Mouse (Mus musculus) limb, embryonic 11.5 days (tissue): ENCODE measurements around the gene Tbx6. TPM values are rescaled to one million over a fixed set of nuclear protein-coding genes. Genes with fewer than 3 reads are reported as not detected.
A peak's percentile ranks its signal among the peaks of the same experiment; 100 is the strongest.

Source experiments
- ATAC-seq: fragments of 200-750 bp; cut with Nextera tagmentation; 2 replicates; pipeline ENCODE4 v1.8.0; 2017; ENCODE audit warnings: low read depth; ENCODE audit not compliant: insufficient number of reproducible peaks, low FRiP score, low TSS enrichment
- DNase-seq: peaks from one replicate; pipeline ENCODE4 v3.0.0-alpha.2; 2015; ENCODE audit warnings: low spot score
- H3K27ac ChIP-seq: fragments of 300-500 bp; sonication (generic); replicated peaks from 2 replicates; pipeline ENCODE4 v1.5.1; 2014; ENCODE audit warnings: low read depth, mild to moderate bottlenecking, low read length
- H3K27me3 ChIP-seq: fragments of 300-500 bp; sonication (generic); 2 replicates; pipeline ENCODE4 v1.6.1; 2014; ENCODE audit warnings: mild to moderate bottlenecking, low read length, mixed read lengths; ENCODE audit not compliant: control insufficient read depth, insufficient read depth
- H3K36me3 ChIP-seq: fragments of 300-500 bp; sonication (generic); 2 replicates; pipeline ENCODE4 v1.6.1; 2014; ENCODE audit warnings: mild to moderate bottlenecking, low read length, moderate library complexity, mixed read lengths; ENCODE audit not compliant: control insufficient read depth, insufficient read depth
- H3K4me1 ChIP-seq: fragments of 300-500 bp; sonication (generic); 2 replicates; pipeline ENCODE4 v1.6.1; 2014; ENCODE audit warnings: low read length, mixed read lengths; ENCODE audit not compliant: control insufficient read depth, insufficient read depth
- H3K4me2 ChIP-seq: fragments of 300-500 bp; sonication (generic); 2 replicates; pipeline ENCODE4 v1.6.1; 2014; ENCODE audit warnings: low read depth, mild to moderate bottlenecking, moderate library complexity; ENCODE audit not compliant: severe bottlenecking
- H3K4me3 ChIP-seq: fragments of 300-500 bp; sonication (generic); 2 replicates; pipeline ENCODE4 v1.5.1; 2014; ENCODE audit warnings: low read depth, low read length
- H3K9ac ChIP-seq: fragments of 300-500 bp; sonication (generic); 2 replicates; pipeline ENCODE4 v1.6.1; 2014; ENCODE audit warnings: mild to moderate bottlenecking, low read length
- H3K9me3 ChIP-seq: fragments of 300-500 bp; sonication (generic); 2 replicates; pipeline ENCODE4 v1.6.1; 2016; ENCODE audit warnings: low read length; ENCODE audit not compliant: control insufficient read depth
- WGBS: fragments of 180-500 bp; shearing (Covaris S2); extraction: QIAGEN DNeasy Blood & Tissue Kit; methylation state at CpG from one replicate; pipeline ENCODE4 v1.1.7; 2014; 5-methylcytosine and 5-hydroxymethylcytosine counted together
- polyA plus RNA-seq: library from polyadenylated mRNA; unstranded; fragments of >200 nt; fragmentation: Nextera tagmentation; extraction: Ambion mirVana; gene quantifications from 2 replicates; pipeline ENCODE4 v1.2.1, GENCODE M21; 2014

Gene Tbx6
- polyA plus RNA-seq, 1 experiment from 2014 or later = 0.67 TPM

DNA sequence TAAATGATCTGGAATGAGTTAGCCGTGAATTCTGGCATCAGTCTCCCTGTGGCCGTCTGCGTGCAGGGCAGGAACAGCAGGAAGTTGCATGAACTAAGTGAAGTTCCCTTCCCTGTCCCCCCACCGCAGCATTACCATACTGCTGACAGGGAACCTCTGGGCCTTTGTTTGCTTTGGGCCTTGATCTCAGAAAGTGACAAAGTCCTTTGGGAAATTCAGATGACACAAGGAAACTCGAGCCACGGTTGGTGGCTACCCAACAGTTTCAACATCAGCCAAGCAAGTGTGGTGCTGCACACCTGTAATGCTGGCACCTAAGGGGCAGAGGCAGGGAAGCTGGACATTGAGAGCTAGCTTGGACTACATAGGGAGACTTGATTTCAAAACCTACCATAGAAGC is 34.5 kb upstream of the Tbx6 start:
- no peaks in the 10 kb centered on the region for H3K27me3 ChIP-seq
- no peaks in the 10 kb centered on the region for H3K9me3 ChIP-seq
- no peaks in the 10 kb centered on the region for H3K36me3 ChIP-seq
- no peak overlapping the region for H3K4me3 ChIP-seq
- H3K27ac ChIP-seq = no peak overlapping the region
- DNase-seq = no peak
- no peak overlapping the region for H3K9ac ChIP-seq
- H3K4me1 ChIP-seq = no peaks in the 10 kb centered on the region
- no peak for ATAC-seq
- no peak overlapping the region for H3K4me2 ChIP-seq
- WGBS = 23% methylated on average over 6 of the region's 6 CpGs

DNA sequence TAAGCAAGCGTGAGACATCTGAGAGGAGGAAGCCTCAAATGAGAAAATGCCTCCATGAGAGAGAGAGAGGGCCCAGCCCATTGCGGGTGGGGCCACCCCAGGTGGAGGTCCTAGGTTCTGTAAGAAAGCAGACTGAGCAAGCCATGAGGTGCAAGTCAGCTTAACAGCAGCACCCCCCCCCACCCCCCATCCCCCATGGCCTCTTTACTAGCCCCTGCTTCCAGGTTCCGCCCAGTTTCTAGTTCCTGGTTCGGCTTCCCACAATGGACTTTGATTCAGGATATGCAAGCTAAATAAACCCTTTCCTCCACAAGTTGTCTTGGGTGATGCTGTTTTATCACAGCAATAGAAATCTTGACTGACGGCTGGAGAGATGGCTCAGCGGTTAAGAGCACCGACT is 32.5 kb upstream of the Tbx6 start:
- H3K4me2 ChIP-seq = no peak overlapping the region
- no peak overlapping the region for H3K4me3 ChIP-seq
- H3K4me1 ChIP-seq = no peaks in the 10 kb centered on the region
- WGBS = 68% methylated on average over 7 of the region's 7 CpGs
- H3K9me3 ChIP-seq = no peaks in the 10 kb centered on the region
- ATAC-seq (no peak), DNase-seq (no peak)
- no peak overlapping the region for H3K27ac ChIP-seq
- 0 out of 2 replicates have a peak overlapping the region, but pooled peaks have one; percentile 30 for H3K9ac ChIP-seq
- no peaks in the 10 kb centered on the region for H3K36me3 ChIP-seq
- H3K27me3 ChIP-seq = no peaks in the 10 kb centered on the region

DNA sequence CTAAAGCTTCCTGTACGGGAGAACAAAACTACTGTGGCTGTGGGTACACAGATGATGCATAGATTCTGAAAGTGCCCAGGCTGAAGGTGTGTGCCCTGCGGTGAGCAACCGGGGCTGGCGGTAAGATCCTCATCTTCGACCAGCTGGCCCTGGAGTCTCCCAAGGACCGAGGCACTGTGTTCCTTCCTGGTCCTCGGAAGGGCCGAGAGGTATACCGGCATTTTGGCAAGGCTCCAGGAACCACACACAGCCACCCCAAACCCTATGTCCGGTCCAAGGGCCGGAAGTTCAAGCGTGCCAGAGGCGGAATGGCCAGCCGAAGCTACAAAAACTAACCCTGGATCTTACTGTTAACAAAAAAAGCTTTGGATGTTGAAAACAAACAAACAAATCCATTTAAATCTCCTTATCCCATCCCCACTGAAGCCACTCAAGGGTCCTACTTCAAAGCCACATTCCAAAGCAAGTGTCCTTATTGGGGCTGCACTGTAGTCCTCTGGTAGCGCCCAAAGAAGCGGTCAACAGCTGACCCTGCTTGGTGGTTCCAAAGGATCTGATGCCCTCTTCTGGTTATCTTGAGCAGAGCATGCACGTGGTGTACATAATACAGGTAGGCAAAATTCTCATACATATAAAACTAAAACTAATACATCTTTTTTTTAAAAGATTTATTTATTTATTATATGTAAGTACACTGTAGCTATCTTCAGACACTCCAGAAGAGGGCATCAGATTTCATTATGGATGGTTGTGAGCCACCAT is 31.5 kb upstream of the Tbx6 start:
- H3K27me3 ChIP-seq = no peaks in the 10 kb centered on the region
- no peak overlapping the region for H3K4me3 ChIP-seq
- WGBS = 96% methylated on average over 17 of the region's 17 CpGs
- DNase-seq = no peak
- no peaks in the 10 kb centered on the region for H3K9me3 ChIP-seq
- ATAC-seq = no peak
- no peaks in the 10 kb centered on the region for H3K4me1 ChIP-seq
- H3K27ac ChIP-seq = no peak overlapping the region
- H3K36me3 ChIP-seq = no peaks in the 10 kb centered on the region
- H3K4me2 ChIP-seq = no peak overlapping the region
- H3K9ac ChIP-seq = no peak overlapping the region

DNA sequence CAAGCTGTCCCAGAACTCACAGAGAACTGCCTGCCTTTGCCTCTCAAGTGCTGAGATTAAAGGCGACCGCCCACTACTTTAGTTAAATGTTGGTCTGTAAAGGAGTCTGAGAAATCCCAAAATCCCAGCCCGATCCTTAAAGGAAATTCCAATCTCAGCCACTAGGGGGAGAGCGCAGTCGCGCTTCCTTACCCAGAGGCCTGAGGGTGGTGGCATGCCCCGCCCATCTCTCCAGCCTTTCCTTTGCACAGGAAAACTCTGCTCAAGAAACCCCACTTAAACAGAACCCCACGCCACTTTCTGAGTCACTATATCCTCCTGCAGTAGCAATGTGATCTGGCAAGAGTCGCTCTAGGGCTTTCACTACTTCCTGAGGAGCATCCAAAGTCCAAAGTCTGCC is 26.4 kb upstream of the Tbx6 start:
- H3K4me3 ChIP-seq = no peak overlapping the region
- 0% methylated on average over 9 of the region's 9 CpGs for WGBS
- no peaks in the 10 kb centered on the region for H3K27me3 ChIP-seq
- H3K4me1 ChIP-seq = no peaks in the 10 kb centered on the region
- H3K9me3 ChIP-seq = no peaks in the 10 kb centered on the region
- H3K4me2 ChIP-seq = no peak overlapping the region; the same call in 1 of the 2 replicates
- H3K36me3 ChIP-seq = no peaks in the 10 kb centered on the region
- H3K9ac ChIP-seq = no peak overlapping the region
- DNase-seq (peak; percentile 90), ATAC-seq (peak; percentile 58; the same call in 1 of the 2 replicates)
- H3K27ac ChIP-seq = no peak overlapping the region

DNA sequence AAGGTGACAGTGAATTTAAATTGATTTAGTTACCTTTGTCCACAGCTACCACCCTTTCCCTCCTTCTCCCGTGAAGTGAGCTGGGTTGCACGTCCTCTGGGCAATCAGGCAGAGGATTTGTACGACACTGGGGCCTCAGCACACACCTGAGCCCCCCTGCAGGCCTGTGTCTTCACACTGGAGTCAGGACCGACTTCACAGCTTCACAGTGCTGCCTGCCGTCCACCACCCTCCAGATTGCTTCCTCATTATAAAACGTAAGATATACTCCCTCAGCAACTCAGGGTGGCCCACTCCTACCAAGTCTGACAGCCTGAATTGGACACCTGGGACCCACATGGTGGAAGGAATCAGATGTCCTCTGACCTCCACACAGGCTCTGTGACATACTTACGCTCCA is 22.7 kb upstream of the Tbx6 start:
- no peak overlapping the region for H3K27ac ChIP-seq
- ATAC-seq = no peak
- H3K27me3 ChIP-seq = no peaks in the 10 kb centered on the region
- WGBS = 63% methylated on average over 7 of the region's 7 CpGs
- no peaks in the 10 kb centered on the region for H3K36me3 ChIP-seq
- H3K4me1 ChIP-seq = no peaks in the 10 kb centered on the region
- no peak overlapping the region for H3K4me3 ChIP-seq
- H3K9me3 ChIP-seq = no peaks in the 10 kb centered on the region
- no peak for DNase-seq
- H3K4me2 ChIP-seq = no peak overlapping the region
- H3K9ac ChIP-seq = no peak overlapping the region

DNA sequence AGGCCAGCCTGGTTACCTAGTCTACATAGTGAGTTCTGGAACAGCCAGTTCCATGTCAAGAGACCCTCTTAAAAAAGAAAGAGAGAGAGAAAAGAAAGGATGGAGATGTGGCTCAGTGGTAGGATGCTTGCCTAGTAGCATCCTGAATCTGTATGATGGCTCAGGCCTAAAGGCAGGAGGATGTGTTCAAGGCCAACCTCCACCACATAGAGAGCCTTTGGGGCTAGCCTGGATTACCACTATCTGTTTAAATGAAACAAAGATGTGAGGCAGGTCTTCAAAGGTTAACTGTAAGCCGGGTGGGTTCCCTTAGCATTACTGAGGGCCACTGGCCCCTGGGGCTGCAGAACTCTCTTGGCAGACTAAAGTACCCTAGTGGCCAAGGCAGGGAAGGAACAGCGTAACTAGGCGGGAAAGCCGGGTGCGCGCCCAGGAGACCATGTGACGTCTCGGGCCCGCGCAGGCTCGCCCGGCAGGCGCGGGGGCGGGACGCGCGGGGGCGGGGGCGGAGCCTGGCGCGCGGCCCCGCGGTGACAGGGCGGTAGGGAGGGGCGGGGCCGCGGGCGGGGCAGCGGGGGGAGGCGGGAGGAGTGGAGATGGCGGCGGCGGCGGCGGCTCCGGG is 22.1 kb upstream of the Tbx6 start, which contains the start of gene Mapk3:
TSS of gene Mapk3 (plus strand) at position 552 of the 622 bp plus-strand sequence.
- Histone ChIP-seq H3K4me3 (peak within 1 kb of the TSS; percentile 58), H3K4me1 (no peaks in the 10 kb centered on the region), H3K27ac (peak within 1 kb of the TSS; percentile 56; the same call in 1 of the 2 replicates), H3K9ac (peak within 1 kb of the TSS; percentile 78), H3K27me3 (no peaks in the 10 kb centered on the region), H3K9me3 (no peaks in the 10 kb centered on the region), H3K36me3 (no peaks in the 10 kb centered on the region; the same call in 1 of the 2 replicates), H3K4me2 (peak within 1 kb of the TSS; percentile 64)
- peak; percentile 94 for DNase-seq
- peak; percentile 55; the same call in 1 of the 2 replicates for ATAC-seq
- WGBS = 3% methylated on average over 16 of the region's 38 CpGs

DNA sequence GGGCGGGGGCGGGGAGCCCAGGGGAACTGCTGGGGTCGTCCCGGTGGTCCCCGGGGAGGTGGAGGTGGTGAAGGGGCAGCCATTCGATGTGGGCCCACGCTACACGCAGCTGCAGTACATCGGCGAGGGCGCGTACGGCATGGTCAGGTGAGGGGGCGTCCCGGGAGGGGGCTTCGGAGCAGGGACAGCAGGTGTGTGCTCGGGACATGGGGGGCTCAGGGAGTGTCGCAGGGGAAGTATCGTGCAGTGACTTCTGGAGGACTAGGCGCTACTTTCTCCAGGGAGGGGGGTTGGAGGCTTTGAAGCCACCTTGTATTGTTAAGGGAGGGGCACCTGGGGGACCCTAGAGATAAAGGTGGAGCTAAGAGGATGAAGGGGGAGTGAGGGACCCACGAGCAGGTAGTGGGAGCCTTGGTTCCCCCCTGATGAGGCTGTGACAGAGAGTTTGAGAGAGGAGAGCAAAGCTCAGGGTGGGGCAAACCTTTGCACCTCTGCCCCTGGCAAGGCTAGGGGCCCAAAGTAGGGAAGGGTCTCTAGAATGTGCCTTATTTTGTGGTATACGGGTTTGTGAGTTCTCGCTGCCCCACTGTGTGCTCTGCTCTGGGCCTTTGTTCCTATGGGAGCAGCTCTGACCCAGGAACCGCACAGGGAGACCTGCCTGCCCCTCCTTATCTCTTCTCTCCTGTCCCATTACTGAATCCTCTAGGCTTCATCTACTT is 21.5 kb upstream of the Tbx6 start:
- H3K27me3 ChIP-seq = no peaks in the 10 kb centered on the region
- peak overlapping the region; percentile 58 for H3K4me3 ChIP-seq
- WGBS = 1% methylated on average over 23 of the region's 24 CpGs
- ATAC-seq (peak; percentile 51), DNase-seq (no peak)
- peaks cover 4% of the 10 kb centered on the region; the same call in 1 of the 2 replicates for H3K36me3 ChIP-seq
- H3K9ac ChIP-seq = peak overlapping the region; percentile 78
- H3K4me2 ChIP-seq = peak overlapping the region; percentile 64
- no peaks in the 10 kb centered on the region for H3K4me1 ChIP-seq
- no peaks in the 10 kb centered on the region for H3K9me3 ChIP-seq
- peak overlapping the region; percentile 56; the same call in 1 of the 2 replicates for H3K27ac ChIP-seq

DNA sequence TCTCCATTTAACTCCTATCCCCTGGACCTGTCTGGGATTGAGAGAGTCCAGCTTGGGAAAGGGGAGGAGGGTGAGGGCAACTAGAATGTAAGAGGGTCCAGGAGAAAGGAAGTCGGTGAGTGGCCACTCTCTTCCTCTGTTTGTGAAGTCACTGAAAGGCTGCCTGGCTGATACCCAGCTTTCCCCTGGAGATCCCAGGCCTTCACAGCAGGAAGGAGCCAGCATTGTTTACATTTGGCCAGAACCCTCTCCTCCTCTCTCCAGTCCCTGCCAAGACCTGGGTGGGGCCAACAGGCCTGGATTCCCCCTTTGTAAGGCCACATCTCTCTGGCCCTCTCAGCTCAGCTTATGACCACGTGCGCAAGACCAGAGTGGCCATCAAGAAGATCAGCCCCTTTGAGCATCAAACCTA is 20.9 kb upstream of the Tbx6 start:
- Histone ChIP-seq H3K27me3 (no peaks in the 10 kb centered on the region), H3K4me2 (peak overlapping the region; percentile 64), H3K27ac (peak overlapping the region; percentile 56; the same call in 1 of the 2 replicates), H3K36me3 (peaks cover 6% of the 10 kb centered on the region; the same call in 1 of the 2 replicates), H3K4me3 (peak overlapping the region; percentile 58), H3K4me1 (no peaks in the 10 kb centered on the region), H3K9ac (peak overlapping the region; percentile 78), H3K9me3 (no peaks in the 10 kb centered on the region)
- ATAC-seq (no peak), DNase-seq (no peak)
- 18% methylated on average over 3 of the region's 3 CpGs for WGBS
